Mouse (Mus musculus) WW6 (cell line): ENCODE data around the gene Bcar1.

Experiments used
- DNase-seq: peaks from one replicate; pipeline ENCODE4 v3.0.0-alpha.2; 2013; ENCODE audit warnings: low read depth, low spot score

The Bcar1 gene

DNA sequence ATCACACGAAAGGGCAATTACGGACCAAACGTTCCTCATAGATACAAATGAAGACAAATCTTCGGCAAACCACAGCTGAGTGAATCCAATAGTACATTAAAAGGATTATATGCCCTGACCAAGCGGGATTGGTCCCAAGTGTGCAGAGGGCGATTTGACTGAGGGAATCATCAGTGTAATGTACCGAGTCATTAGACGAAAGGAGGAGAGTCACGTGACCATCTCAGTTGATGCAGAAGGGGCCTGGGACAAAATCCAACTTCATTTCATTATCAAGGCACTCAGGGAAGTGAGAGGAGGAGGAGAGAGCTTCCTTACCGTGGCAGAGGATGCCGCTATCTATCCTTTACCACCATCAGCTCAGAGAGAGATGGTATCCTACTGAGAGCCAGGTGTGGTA is 62.5 kb downstream of the Bcar1 start:
- no peak for DNase-seq

DNA sequence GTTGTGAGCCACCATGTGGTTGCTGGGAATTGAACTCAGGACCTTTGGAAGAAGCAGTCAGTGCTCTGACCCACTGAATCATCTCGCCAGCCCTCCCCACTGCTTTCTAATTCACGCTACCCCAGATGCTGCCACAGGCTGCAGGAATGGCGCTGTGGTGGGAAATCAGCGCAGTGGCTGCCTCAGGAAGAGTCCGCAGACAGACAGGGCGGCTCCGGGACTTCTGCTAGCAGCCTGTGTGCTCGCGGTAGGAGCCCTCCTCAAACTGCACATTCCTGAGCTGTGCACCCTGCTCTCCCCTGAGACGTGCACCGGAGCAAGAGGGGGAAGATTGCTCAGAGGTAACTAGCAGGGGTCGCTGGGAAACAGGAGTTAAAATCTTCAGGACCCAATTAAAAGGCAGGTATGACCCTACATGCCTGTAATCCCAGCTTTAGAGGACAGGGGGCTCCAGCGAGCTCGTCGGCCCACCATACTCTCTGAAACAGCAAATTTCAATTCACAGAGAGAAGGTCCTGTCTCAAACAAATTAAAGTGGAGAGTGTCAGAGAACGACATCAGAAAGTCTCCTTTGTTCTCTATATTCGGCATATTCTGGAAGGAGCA is 63.1 kb downstream of the Bcar1 start:
- DNase-seq = peak; percentile 87

DNA sequence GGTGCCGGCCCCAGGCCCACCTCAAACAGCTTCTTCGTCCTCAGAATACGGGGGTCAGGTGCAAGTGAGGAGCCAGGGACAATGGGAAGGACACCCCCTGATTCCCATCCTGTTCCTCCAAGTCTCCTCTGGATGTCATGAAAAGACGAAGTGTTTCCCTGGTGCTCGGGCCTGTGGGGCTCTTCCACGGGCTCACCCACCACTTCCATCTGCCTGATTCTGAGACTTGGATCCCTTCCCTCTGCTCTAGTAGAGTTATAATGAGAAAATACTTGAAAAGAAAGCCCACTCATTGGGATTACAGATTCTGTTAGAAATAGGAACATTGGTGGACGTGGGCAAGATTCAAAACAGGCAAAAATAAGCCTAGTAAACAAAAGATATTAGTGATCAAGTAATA is 64.8 kb downstream of the Bcar1 start:
- DNase-seq = no peak

GRCm38 (mm10) chr8:111678111-111678510 is 65.5 kb downstream of the Bcar1 start:
- DNase-seq = peak; percentile 63

DNA sequence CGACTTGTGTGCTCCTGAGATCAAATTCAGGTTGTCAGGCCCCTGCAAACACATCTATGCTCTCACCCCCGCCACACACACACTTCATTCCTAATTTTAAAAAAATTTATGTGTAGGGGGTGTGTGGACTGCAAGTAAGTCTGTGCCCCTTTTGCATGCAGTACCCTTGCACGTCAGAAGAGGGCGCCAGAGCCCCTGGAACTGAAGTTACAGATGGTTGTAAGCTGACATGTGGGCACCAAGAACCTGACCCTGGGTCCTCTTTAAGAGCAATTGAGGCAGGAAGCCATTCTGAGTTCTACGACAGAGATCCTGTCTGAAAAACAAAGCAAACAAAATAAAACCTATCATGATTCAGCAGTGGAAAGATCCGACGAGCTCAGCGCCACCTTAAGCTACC is 67.4 kb downstream of the Bcar1 start:
- peak; percentile 43 for DNase-seq

- no peak for DNase-seq
These were observed 76.9 kb downstream of the Bcar1 start for GRCm38 (mm10) chr8:111666751-111667150.

- no peak for DNase-seq
These were observed 81.1 kb downstream of the Bcar1 start for GRCm38 (mm10) chr8:111662473-111662872.
